Mouse (Mus musculus): ENCODE measurements around the gene Acad8. TPM values are rescaled to one million over a fixed set of nuclear protein-coding genes. Genes with fewer than 3 reads are reported as not detected.
A peak's percentile ranks its signal among the peaks of the same experiment; 100 is the strongest.

Gene Acad8
- polyA plus RNA-seq, 1 experiment, result 18.5 TPM

- Histone ChIP-seq H3K79me2 (ENCODE audit: control insufficient read depth, insufficient read depth) (peaks cover 40% of the 10 kb centered on the region), H3K36me3 (ENCODE audit: control insufficient read depth, insufficient read depth) (peaks cover 7% of the 10 kb centered on the region), H3K27me3 (ENCODE audit: control insufficient read depth, insufficient read depth, insufficient read length) (no peaks in the 10 kb centered on the region), H3K4me3 (peak overlapping the region; percentile 94), H3ac (ENCODE audit: control insufficient read depth, insufficient read length) (peak overlapping the region; percentile 77), H3K4me2 (ENCODE audit: low read depth) (peak overlapping the region; percentile 82)
- TF ChIP-seq USF1 (IDR thresholded peaks at IDR 0.05; ENCODE audit: low read depth) (no peak), TCF12 (IDR thresholded peaks at IDR 0.05; ENCODE audit: insufficient read depth, poor library complexity, severe bottlenecking) (no peak), POLR2A (IDR thresholded peaks at IDR 0.05; ENCODE audit: insufficient read length, low read depth) (no peak), POLR2AphosphoS2 (IDR thresholded peaks at IDR 0.05; ENCODE audit: insufficient read length, low read depth) (no peak), REST (IDR thresholded peaks at IDR 0.05; ENCODE audit: insufficient read depth, insufficient read length) (no peak), CEBPB (IDR thresholded peaks at IDR 0.05; ENCODE audit: insufficient read depth, poor library complexity, severe bottlenecking) (no peak), SRF (IDR thresholded peaks at IDR 0.05; ENCODE audit: control insufficient read depth, insufficient read length, low read depth) (no peak), MAX (IDR thresholded peaks at IDR 0.05; ENCODE audit: low read depth) (no peak), E2F4 (IDR thresholded peaks at IDR 0.05; ENCODE audit: insufficient read depth) (no peak), TCF3 (IDR thresholded peaks at IDR 0.05; ENCODE audit: insufficient read length, low read depth) (no peak), MYOD1 (IDR thresholded peaks at IDR 0.05; ENCODE audit: control insufficient read depth in 1 of 3, insufficient read length in 2 of 3, low read depth in 2 of 3) (no peak), MYOG (IDR thresholded peaks at IDR 0.05; ENCODE audit: control insufficient read depth in 1 of 3, insufficient read depth in 1 of 3, insufficient read length in 2 of 3, low read depth in 2 of 3) (no peak)
Observed at GRCm38 (mm10) chr9:26998669-26999460, 501 bp downstream of the Acad8 start.

DNA sequence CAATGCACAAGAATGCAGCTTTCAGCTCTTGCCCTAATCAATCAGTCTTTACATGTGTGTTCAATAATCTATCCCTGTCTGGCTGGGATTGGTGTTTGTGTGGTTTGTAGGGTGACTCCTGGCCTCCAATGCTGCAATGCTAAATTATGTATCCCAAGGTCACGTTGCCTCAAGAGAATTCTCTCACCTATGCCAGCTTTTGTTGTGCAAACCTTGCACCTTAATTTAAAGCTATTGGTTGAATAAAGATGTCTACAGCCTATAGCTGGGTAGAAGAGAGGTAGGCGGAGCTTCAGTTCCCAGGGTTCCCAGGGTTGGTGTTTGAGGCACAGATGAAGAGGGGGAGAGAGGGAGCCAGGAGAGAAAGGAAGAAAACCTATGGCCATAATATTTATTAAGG lies 1.9 kb downstream of the Acad8 start:
- Histone ChIP-seq H3K79me2 (ENCODE audit: control insufficient read depth, insufficient read depth) (peaks cover 40% of the 10 kb centered on the region), H3K36me3 (ENCODE audit: control insufficient read depth, insufficient read depth) (no peaks in the 10 kb centered on the region), H3K27me3 (ENCODE audit: control insufficient read depth, insufficient read depth, insufficient read length) (no peaks in the 10 kb centered on the region), H3ac (ENCODE audit: control insufficient read depth, insufficient read length) (no peak overlapping the region), H3K4me2 (ENCODE audit: low read depth) (no peak overlapping the region), H3K4me3 (no peak overlapping the region)
- TF ChIP-seq MAX (IDR thresholded peaks at IDR 0.05; ENCODE audit: low read depth) (no peak), REST (IDR thresholded peaks at IDR 0.05; ENCODE audit: insufficient read depth, insufficient read length) (no peak), POLR2AphosphoS2 (IDR thresholded peaks at IDR 0.05; ENCODE audit: insufficient read length, low read depth) (no peak), MYOD1 (IDR thresholded peaks at IDR 0.05; ENCODE audit: control insufficient read depth in 1 of 3, insufficient read length in 2 of 3, low read depth in 2 of 3) (no peak), SRF (IDR thresholded peaks at IDR 0.05; ENCODE audit: control insufficient read depth, insufficient read length, low read depth) (no peak), E2F4 (IDR thresholded peaks at IDR 0.05; ENCODE audit: insufficient read depth) (no peak), POLR2A (IDR thresholded peaks at IDR 0.05; ENCODE audit: insufficient read length, low read depth) (no peak), CEBPB (IDR thresholded peaks at IDR 0.05; ENCODE audit: insufficient read depth, poor library complexity, severe bottlenecking) (no peak), USF1 (IDR thresholded peaks at IDR 0.05; ENCODE audit: low read depth) (no peak), MYOG (IDR thresholded peaks at IDR 0.05; ENCODE audit: control insufficient read depth in 1 of 3, insufficient read depth in 1 of 3, insufficient read length in 2 of 3, low read depth in 2 of 3) (no peak), TCF3 (IDR thresholded peaks at IDR 0.05; ENCODE audit: insufficient read length, low read depth) (no peak), TCF12 (IDR thresholded peaks at IDR 0.05; ENCODE audit: insufficient read depth, poor library complexity, severe bottlenecking) (no peak)

DNA sequence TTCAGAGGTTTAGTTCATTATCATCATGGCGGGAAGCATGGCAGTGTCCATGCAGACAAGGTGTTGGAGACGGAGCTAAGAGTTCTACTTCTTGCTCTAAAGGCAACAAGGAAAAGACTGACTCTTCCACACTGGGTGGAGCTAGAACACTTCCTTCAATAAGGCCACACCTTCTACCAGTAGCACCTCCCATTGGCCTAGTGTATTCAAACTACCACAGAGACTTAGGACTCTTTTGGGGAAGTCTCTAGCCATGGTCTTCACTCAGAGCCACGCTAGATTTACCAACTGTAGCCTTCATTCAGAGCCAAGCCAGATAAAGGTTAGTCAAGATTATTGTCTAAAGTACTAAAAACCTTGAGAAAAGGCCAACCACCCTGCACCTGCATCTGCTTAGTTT lies 2.3 kb downstream of the Acad8 start:
- TF ChIP-seq CEBPB (IDR thresholded peaks at IDR 0.05; ENCODE audit: insufficient read depth, poor library complexity, severe bottlenecking), result no peak
- no peak for TF ChIP-seq MYOD1 (IDR thresholded peaks at IDR 0.05; ENCODE audit: control insufficient read depth in 1 of 3, insufficient read length in 2 of 3, low read depth in 2 of 3)
- no peak for TF ChIP-seq USF1 (IDR thresholded peaks at IDR 0.05; ENCODE audit: low read depth)
- no peak for TF ChIP-seq MAX (IDR thresholded peaks at IDR 0.05; ENCODE audit: low read depth)
- no peak for TF ChIP-seq TCF12 (IDR thresholded peaks at IDR 0.05; ENCODE audit: insufficient read depth, poor library complexity, severe bottlenecking)
- TF ChIP-seq REST (IDR thresholded peaks at IDR 0.05; ENCODE audit: insufficient read depth, insufficient read length), result no peak
- no peak for TF ChIP-seq E2F4 (IDR thresholded peaks at IDR 0.05; ENCODE audit: insufficient read depth)

DNA sequence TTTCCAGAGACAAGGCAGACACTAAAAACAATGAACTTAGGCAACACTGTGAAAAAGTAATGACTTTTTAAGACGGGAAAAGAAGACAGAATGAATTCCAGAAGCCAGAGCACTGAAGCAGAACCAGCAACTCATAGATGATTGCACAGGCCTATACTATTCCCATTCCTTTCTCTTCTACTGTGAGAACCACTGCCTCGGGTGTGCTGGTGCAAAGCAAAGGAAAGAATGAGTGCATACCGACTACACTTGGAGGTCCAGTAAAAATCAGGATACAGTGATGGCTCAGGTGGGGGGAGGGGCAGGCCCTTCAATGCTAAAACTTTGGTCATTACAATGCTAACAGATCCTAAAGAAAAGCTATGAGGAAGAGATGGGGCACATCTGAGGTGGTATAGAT lies 5.5 kb downstream of the Acad8 start:
- no peaks in the 10 kb centered on the region for H3K27me3 ChIP-seq (ENCODE audit: control insufficient read depth, insufficient read depth, insufficient read length)
- no peak overlapping the region for H3ac ChIP-seq (ENCODE audit: control insufficient read depth, insufficient read length)
- TF ChIP-seq MYOD1 (IDR thresholded peaks at IDR 0.05; ENCODE audit: control insufficient read depth in 1 of 3, insufficient read length in 2 of 3, low read depth in 2 of 3) (no peak), TCF3 (IDR thresholded peaks at IDR 0.05; ENCODE audit: insufficient read length, low read depth) (no peak), MAX (IDR thresholded peaks at IDR 0.05; ENCODE audit: low read depth) (no peak), REST (IDR thresholded peaks at IDR 0.05; ENCODE audit: insufficient read depth, insufficient read length) (no peak), MYOG (IDR thresholded peaks at IDR 0.05; ENCODE audit: control insufficient read depth in 1 of 3, insufficient read depth in 1 of 3, insufficient read length in 2 of 3, low read depth in 2 of 3) (no peak), USF1 (IDR thresholded peaks at IDR 0.05; ENCODE audit: low read depth) (no peak), POLR2A (IDR thresholded peaks at IDR 0.05; ENCODE audit: insufficient read length, low read depth) (no peak), POLR2AphosphoS2 (IDR thresholded peaks at IDR 0.05; ENCODE audit: insufficient read length, low read depth) (no peak), E2F4 (IDR thresholded peaks at IDR 0.05; ENCODE audit: insufficient read depth) (no peak), TCF12 (IDR thresholded peaks at IDR 0.05; ENCODE audit: insufficient read depth, poor library complexity, severe bottlenecking) (no peak), CEBPB (IDR thresholded peaks at IDR 0.05; ENCODE audit: insufficient read depth, poor library complexity, severe bottlenecking) (no peak), SRF (IDR thresholded peaks at IDR 0.05; ENCODE audit: control insufficient read depth, insufficient read length, low read depth) (no peak)
- H3K4me3 ChIP-seq, result no peak overlapping the region
- peaks cover 23% of the 10 kb centered on the region for H3K79me2 ChIP-seq (ENCODE audit: control insufficient read depth, insufficient read depth)
- H3K36me3 ChIP-seq (ENCODE audit: control insufficient read depth, insufficient read depth), result peaks cover 4% of the 10 kb centered on the region
- H3K4me2 ChIP-seq (ENCODE audit: low read depth), result no peak overlapping the region

More for the DNA sequence above, 2.3 kb downstream of the Acad8 start:
- H3K4me3 ChIP-seq, result no peak overlapping the region
- H3K36me3 ChIP-seq (ENCODE audit: control insufficient read depth, insufficient read depth), result peaks cover under 1% of the 10 kb centered on the region
- peaks cover 40% of the 10 kb centered on the region for H3K79me2 ChIP-seq (ENCODE audit: control insufficient read depth, insufficient read depth)
- no peaks in the 10 kb centered on the region for H3K27me3 ChIP-seq (ENCODE audit: control insufficient read depth, insufficient read depth, insufficient read length)
- H3ac ChIP-seq (ENCODE audit: control insufficient read depth, insufficient read length), result no peak overlapping the region
- no peak overlapping the region for H3K4me2 ChIP-seq (ENCODE audit: low read depth)
